Mouse (Mus musculus) MEL (cell line): Measurements from ENCODE around the gene Thap8.

ENCODE experiments used
- CHD1 ChIP-seq: IDR thresholded peaks from 2 replicates; pipeline ENCODE4 v1.6.1; 2012; ENCODE audit warnings: low read depth, mild to moderate bottlenecking, inconsistent platforms, low read length, improper control_type of control experiment
- CTCF ChIP-seq, 3 experiments: IDR thresholded peaks in 2 of 3; conservative IDR thresholded peaks in 1 of 3; 2 replicates each; pipeline ENCODE4 v1.5.1; 2011 to 2012; ENCODE audit warnings: low read length in 3 of 3, low read depth in 2 of 3, mild to moderate bottlenecking in 2 of 3, improper control_type of control experiment in 1 of 3, inconsistent platforms in 1 of 3, mixed read lengths in 1 of 3, moderate library complexity in 1 of 3; ENCODE audit not compliant: control insufficient read depth in 1 of 3, insufficient read depth in 1 of 3, poor library complexity in 1 of 3, severe bottlenecking in 1 of 3
- EP300 ChIP-seq, 2 experiments: IDR thresholded peaks; 2 replicates each; pipeline ENCODE4 v1.6.1; 2011; ENCODE audit warnings: improper control_type of control experiment in 2 of 2, low read length in 2 of 2, low read depth in 1 of 2, mild to moderate bottlenecking in 1 of 2
- GATA1 ChIP-seq: IDR thresholded peaks from 2 replicates; pipeline ENCODE4 v1.6.1; 2011; ENCODE audit warnings: low read depth, low read length, improper control_type of control experiment
- JUND ChIP-seq: IDR thresholded peaks from 2 replicates; pipeline ENCODE4 v1.6.1; 2011; ENCODE audit warnings: low read depth, mild to moderate bottlenecking, improper control_type of control experiment, low read length
- MAFK ChIP-seq: IDR thresholded peaks from 2 replicates; pipeline ENCODE4 v1.6.1; 2011; ENCODE audit warnings: low read depth, mild to moderate bottlenecking, low read length, improper control_type of control experiment, borderline replicate concordance
- MAX ChIP-seq: IDR thresholded peaks from 2 replicates; pipeline ENCODE4 v1.6.1; 2011; ENCODE audit warnings: low read length, improper control_type of control experiment
- POLR2A ChIP-seq, 2 experiments: IDR thresholded peaks; 2 replicates each; pipeline ENCODE4 v1.6.1; 2011 to 2012; ENCODE audit warnings: low read length in 2 of 2, mild to moderate bottlenecking in 2 of 2, control low read depth in 1 of 2, improper control_type of control experiment in 1 of 2, low read depth in 1 of 2, moderate library complexity in 1 of 2; ENCODE audit not compliant: control insufficient read depth in 1 of 2, insufficient read depth in 1 of 2, poor library complexity in 1 of 2
- TAL1 ChIP-seq: IDR thresholded peaks from 2 replicates; pipeline ENCODE4 v1.6.1; 2012; ENCODE audit warnings: mild to moderate bottlenecking, inconsistent platforms, low read length, moderate library complexity, mixed read lengths

- TF ChIP-seq MAX (no peak), CHD1 (no peak), POLR2A (IDR thresholded peaks at IDR 0.05; ENCODE audit: control insufficient read depth in 1 of 2, insufficient read depth in 1 of 2, low read depth in 1 of 2, low read length in 2 of 2, poor library complexity in 1 of 2) (no peak), TAL1 (no peak), CTCF (IDR thresholded peaks at IDR 0.05 in 2 of 3, conservative IDR thresholded peaks at IDR 0.05 in 1 of 3; ENCODE audit: control insufficient read depth in 1 of 3, insufficient read depth in 1 of 3, low read depth in 2 of 3, low read length in 3 of 3, poor library complexity in 1 of 3, severe bottlenecking in 1 of 3) (peak; percentile 66 to 75 (median 67)), EP300 (IDR thresholded peaks at IDR 0.05; ENCODE audit: low read depth in 1 of 2, low read length in 2 of 2) (no peak), JUND (no peak), MAFK (no peak), GATA1 (no peak)
Observed at GRCm38 (mm10) chr7:30325364-30325763, 45.5 kb downstream of the Thap8 start.
